Mouse (Mus musculus) heart, adult 2 months (tissue): ENCODE data around the gene Arfgap3.

Source experiments
- CTCF ChIP-seq: fragments of 200-600 bp; IDR thresholded peaks from 2 replicates; pipeline ENCODE4 v1.8.1; 2022; ENCODE audit warnings: antibody characterized with exemption, mild to moderate bottlenecking, moderate library complexity
- POLR2A ChIP-seq: fragments of 200-500 bp; IDR thresholded peaks from 2 replicates; pipeline ENCODE4 v1.6.1; 2011; ENCODE audit warnings: mild to moderate bottlenecking, low read depth, low read length, control low read depth; ENCODE audit not compliant: insufficient read depth

DNA sequence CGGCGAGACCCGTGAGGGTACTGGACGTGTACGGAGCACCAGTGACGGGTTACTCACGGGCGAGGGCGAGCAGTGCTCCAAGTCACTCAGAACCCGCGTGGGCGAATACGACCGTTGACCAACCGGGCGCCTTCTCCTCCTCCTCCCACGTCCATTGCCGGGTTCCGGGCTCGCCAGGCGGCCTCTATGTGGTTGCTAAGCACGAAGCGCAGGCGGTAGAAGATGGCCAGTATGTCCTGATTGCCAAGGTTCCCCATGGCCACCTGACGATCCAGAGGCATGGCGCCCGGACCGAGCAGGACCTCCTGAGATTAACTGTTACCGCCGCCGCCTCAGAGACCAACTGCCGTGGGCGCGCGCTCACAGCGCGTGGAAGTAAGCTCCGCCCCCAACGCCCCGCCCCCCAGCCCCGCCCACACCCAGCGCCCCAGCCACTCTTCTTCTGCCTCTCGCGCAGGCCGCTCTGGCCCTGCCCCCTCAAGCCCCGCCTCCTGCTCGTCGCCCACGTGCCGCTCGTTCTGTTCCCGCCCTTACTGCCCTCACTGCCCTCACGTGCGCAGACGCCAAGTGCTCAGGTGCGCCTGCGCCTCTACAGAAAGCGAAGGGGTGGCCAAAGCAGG is 17.0 kb upstream of the Arfgap3 start:
- no peak for TF ChIP-seq CTCF
- no peak for TF ChIP-seq POLR2A
